Mouse (Mus musculus): ENCODE data around the gene Hspa8.
A peak's percentile ranks its signal among the peaks of the same experiment; 100 is the strongest.

Gene Hspa8

GRCm38 (mm10) chr9:40807289-40807920 is 6.6 kb downstream of the Hspa8 start:
- peak; percentile 37 for DNase-seq (ENCODE audit: extremely low read depth, insufficient read length, low spot score)

GRCm38 (mm10) chr9:40808061-40808906 is 7.5 kb downstream of the Hspa8 start:
- DNase-seq (ENCODE audit: extremely low read depth, insufficient read length, low spot score), result no peak

- no peak for DNase-seq (ENCODE audit: extremely low read depth, insufficient read length, low spot score)
These were observed 8.1 kb downstream of the Hspa8 start for GRCm38 (mm10) chr9:40808907-40809280.

GRCm38 (mm10) chr9:40811860-40812259 is 11.1 kb downstream of the Hspa8 start:
- DNase-seq (ENCODE audit: extremely low read depth, insufficient read length, low spot score), result no peak

- no peak for DNase-seq (ENCODE audit: extremely low read depth, insufficient read length, low spot score)
These were observed 13.3 kb downstream of the Hspa8 start for GRCm38 (mm10) chr9:40814060-40814459.

- DNase-seq (ENCODE audit: extremely low read depth, insufficient read length, low spot score), result no peak
These were observed 16.7 kb downstream of the Hspa8 start for GRCm38 (mm10) chr9:40817325-40818028.

- DNase-seq (ENCODE audit: extremely low read depth, insufficient read length, low spot score), result no peak
These were observed 24.8 kb downstream of the Hspa8 start for GRCm38 (mm10) chr9:40825601-40826000.

GRCm38 (mm10) chr9:40827366-40827765 is 26.6 kb downstream of the Hspa8 start:
- DNase-seq (ENCODE audit: extremely low read depth, insufficient read length, low spot score), result no peak

- DNase-seq (ENCODE audit: extremely low read depth, insufficient read length, low spot score), result peak; percentile 15
These were observed 33.8 kb downstream of the Hspa8 start for GRCm38 (mm10) chr9:40834569-40834968.

GRCm38 (mm10) chr9:40836681-40837080 is 35.9 kb downstream of the Hspa8 start:
- DNase-seq (ENCODE audit: extremely low read depth, insufficient read length, low spot score), result no peak

- DNase-seq (ENCODE audit: extremely low read depth, insufficient read length, low spot score), result no peak
These were observed 38.9 kb downstream of the Hspa8 start for GRCm38 (mm10) chr9:40839662-40840061.

GRCm38 (mm10) chr9:40851515-40851914 is 50.7 kb downstream of the Hspa8 start:
- DNase-seq (ENCODE audit: extremely low read depth, insufficient read length, low spot score), result no peak

- DNase-seq (ENCODE audit: extremely low read depth, insufficient read length, low spot score), result no peak
These were observed 57.8 kb downstream of the Hspa8 start for GRCm38 (mm10) chr9:40858461-40859160.

- no peak for DNase-seq (ENCODE audit: extremely low read depth, insufficient read length, low spot score)
These were observed 58.4 kb downstream of the Hspa8 start for GRCm38 (mm10) chr9:40859196-40859595.

All from 3134 (cell line).